Mouse (Mus musculus): ENCODE data around the gene Apbb1ip. TPM values are rescaled to one million over a fixed set of nuclear protein-coding genes. Genes with fewer than 3 reads are reported as not detected.

Gene Apbb1ip
- total RNA-seq, 2 experiments from 2014 or later = 6.7 to 64.6 TPM

- ATAC-seq (replicated peaks; ENCODE audit: low FRiP score, poor library complexity, severe bottlenecking) = peak; percentile 83
Measured at GRCm38 (mm10) chr2:22774181-22774751, 372 bp downstream of the Apbb1ip start.

GRCm38 (mm10) chr2:22775213-22775612 is 1.3 kb downstream of the Apbb1ip start:
- peak; percentile 68 for ATAC-seq (replicated peaks; ENCODE audit: low FRiP score, poor library complexity, severe bottlenecking)

GRCm38 (mm10) chr2:22775681-22776080 is 1.8 kb downstream of the Apbb1ip start:
- ATAC-seq (replicated peaks; ENCODE audit: low FRiP score, poor library complexity, severe bottlenecking) = no peak

GRCm38 (mm10) chr2:22776568-22777230 is 2.8 kb downstream of the Apbb1ip start:
- ATAC-seq (replicated peaks; ENCODE audit: low FRiP score, poor library complexity, severe bottlenecking) = no peak

- ATAC-seq (replicated peaks; ENCODE audit: low FRiP score, poor library complexity, severe bottlenecking) = no peak
Measured at GRCm38 (mm10) chr2:22777757-22778156, 3.9 kb downstream of the Apbb1ip start.

- ATAC-seq (replicated peaks; ENCODE audit: low FRiP score, poor library complexity, severe bottlenecking) = no peak
Measured at GRCm38 (mm10) chr2:22780884-22781283, 7.0 kb downstream of the Apbb1ip start.

- ATAC-seq (replicated peaks; ENCODE audit: low FRiP score, poor library complexity, severe bottlenecking) = no peak; the same call in 1 of the 2 replicates
Measured at GRCm38 (mm10) chr2:22781387-22782009, 7.6 kb downstream of the Apbb1ip start.

GRCm38 (mm10) chr2:22782057-22782456 is 8.2 kb downstream of the Apbb1ip start:
- peak; percentile 54 for ATAC-seq (replicated peaks; ENCODE audit: low FRiP score, poor library complexity, severe bottlenecking)

GRCm38 (mm10) chr2:22783137-22783638 is 9.3 kb downstream of the Apbb1ip start:
- no peak for ATAC-seq (replicated peaks; ENCODE audit: low FRiP score, poor library complexity, severe bottlenecking)

GRCm38 (mm10) chr2:22784186-22784585 is 10.3 kb downstream of the Apbb1ip start:
- no peak for ATAC-seq (replicated peaks; ENCODE audit: low FRiP score, poor library complexity, severe bottlenecking)

GRCm38 (mm10) chr2:22784771-22785170 is 10.9 kb downstream of the Apbb1ip start:
- ATAC-seq (replicated peaks; ENCODE audit: low FRiP score, poor library complexity, severe bottlenecking) = no peak

GRCm38 (mm10) chr2:22788658-22789057 is 14.8 kb downstream of the Apbb1ip start:
- no peak for ATAC-seq (replicated peaks; ENCODE audit: low FRiP score, poor library complexity, severe bottlenecking)

GRCm38 (mm10) chr2:22789576-22789975 is 15.7 kb downstream of the Apbb1ip start:
- ATAC-seq (replicated peaks; ENCODE audit: low FRiP score, poor library complexity, severe bottlenecking) = no peak

GRCm38 (mm10) chr2:22790435-22790834 is 16.5 kb downstream of the Apbb1ip start:
- no peak for ATAC-seq (replicated peaks; ENCODE audit: low FRiP score, poor library complexity, severe bottlenecking)

- no peak for ATAC-seq (replicated peaks; ENCODE audit: low FRiP score, poor library complexity, severe bottlenecking)
Measured at GRCm38 (mm10) chr2:22795087-22795486, 21.2 kb downstream of the Apbb1ip start.

GRCm38 (mm10) chr2:22796487-22796886 is 22.6 kb downstream of the Apbb1ip start:
- no peak for ATAC-seq (replicated peaks; ENCODE audit: low FRiP score, poor library complexity, severe bottlenecking)

GRCm38 (mm10) chr2:22799430-22800041 is 25.6 kb downstream of the Apbb1ip start:
- ATAC-seq (replicated peaks; ENCODE audit: low FRiP score, poor library complexity, severe bottlenecking) = no peak

GRCm38 (mm10) chr2:22805589-22805988 is 31.7 kb downstream of the Apbb1ip start:
- ATAC-seq (replicated peaks; ENCODE audit: low FRiP score, poor library complexity, severe bottlenecking) = no peak

- ATAC-seq (replicated peaks; ENCODE audit: low FRiP score, poor library complexity, severe bottlenecking) = no peak
Measured at GRCm38 (mm10) chr2:22806576-22806975, 32.7 kb downstream of the Apbb1ip start.

GRCm38 (mm10) chr2:22807312-22807711 is 33.4 kb downstream of the Apbb1ip start:
- ATAC-seq (replicated peaks; ENCODE audit: low FRiP score, poor library complexity, severe bottlenecking) = no peak

- no peak for ATAC-seq (replicated peaks; ENCODE audit: low FRiP score, poor library complexity, severe bottlenecking)
Measured at GRCm38 (mm10) chr2:22810851-22811250, 37.0 kb downstream of the Apbb1ip start.
